In the genomic region with DNA sequence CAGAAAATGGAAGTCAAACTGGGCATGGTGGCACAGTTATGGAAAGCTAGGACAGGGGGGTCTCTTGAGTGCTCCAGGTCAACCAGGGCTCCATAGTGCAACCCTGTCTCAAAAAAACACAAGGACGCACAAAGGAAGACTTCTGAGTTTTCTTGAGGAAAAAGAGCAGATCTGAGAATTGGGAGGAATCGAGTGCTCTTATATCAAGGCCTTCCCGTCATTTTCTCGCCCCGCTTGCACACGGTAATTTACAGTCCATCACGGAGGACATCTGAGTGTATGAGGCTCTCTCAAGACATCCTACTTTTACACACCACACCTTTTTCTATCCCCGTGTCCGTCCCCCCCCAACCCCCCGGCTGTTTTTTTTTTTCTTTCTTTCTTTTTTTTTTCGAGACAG, we compare ENCODE assay signal across 8 mouse cellular contexts. TPM values are rescaled to one million over a fixed set of nuclear protein-coding genes. Genes with fewer than 3 reads are reported as not detected.
DNase-seq lines count a peak whose midpoint lies in the region; ATAC-seq and TF ChIP-seq lines count a peak whose summit lies in the region.

No protein-coding gene starts in this region.

- H3K27me3 ChIP-seq in embryonic facial prominence, embryonic 15.5 days, result no peaks in the 10 kb centered on the region
- H3K27me3 ChIP-seq in liver, embryonic 13.5 days, result peaks cover 4% of the 10 kb centered on the region; the same call in 1 of the 2 replicates

- WGBS in embryonic facial prominence, embryonic 15.5 days, result 66% methylated on average over 11 of the region's 11 CpGs
- WGBS in liver, embryonic 13.5 days (ENCODE audit: insufficient replicate concordance), result 23% methylated on average over 11 of the region's 11 CpGs

- H3K9ac ChIP-seq in embryonic facial prominence, embryonic 15.5 days, result no peak overlapping the region
- peak overlapping the region; percentile 98 for H3K9ac ChIP-seq in liver, embryonic 13.5 days

- no peak for TF ChIP-seq CTCF in gastrocnemius, adult 2 months (IDR thresholded peaks at IDR 0.05)

- peak overlapping the region; percentile 97; the same call in 1 of the 2 replicates for H3K27ac ChIP-seq in gastrocnemius, adult 2 months
- H3K27ac ChIP-seq in embryonic facial prominence, embryonic 15.5 days (replicated peaks), result no peak overlapping the region
- peak overlapping the region; percentile 92 for H3K27ac ChIP-seq in liver, embryonic 13.5 days

- no peaks in the 10 kb centered on the region for H3K9me3 ChIP-seq in embryonic facial prominence, embryonic 15.5 days (replicated peaks)
- no peaks in the 10 kb centered on the region for H3K9me3 ChIP-seq in liver, embryonic 13.5 days (replicated peaks)

- no peak for ATAC-seq in embryonic facial prominence, embryonic 15.5 days (ENCODE audit: insufficient number of reproducible peaks, low FRiP score, low TSS enrichment, low read depth)
- no peak for ATAC-seq in liver, embryonic 13.5 days (ENCODE audit: low read depth)

- H3K4me1 ChIP-seq in embryonic facial prominence, embryonic 15.5 days, result peaks cover 11% of the 10 kb centered on the region; the same call in 1 of the 2 replicates
- peaks cover 50% of the 10 kb centered on the region for H3K4me1 ChIP-seq in liver, embryonic 13.5 days (replicated peaks)

- peaks cover 12% of the 10 kb centered on the region for H3K36me3 ChIP-seq in embryonic facial prominence, embryonic 15.5 days
- H3K36me3 ChIP-seq in liver, embryonic 13.5 days, result peaks cover 6% of the 10 kb centered on the region

- intact Hi-C loops in gastrocnemius, adult 2 months (cut with DNase I), result loop anchor here (5.0 kb wide), 1 partner anchor 35 kb away; no protein-coding TSS in a partner anchor
- intact Hi-C loops in left cerebral cortex, postnatal 10 days (cut with DNase I), result loop anchor here (5.0 kb wide), 1 partner anchor 85 kb away; no protein-coding TSS in a partner anchor

- peak overlapping the region; percentile 89 for H3K4me3 ChIP-seq in gastrocnemius, adult 2 months
- peak overlapping the region; percentile 72 for H3K4me3 ChIP-seq in embryonic facial prominence, embryonic 15.5 days (replicated peaks)
- peak overlapping the region; percentile 92 for H3K4me3 ChIP-seq in liver, embryonic 13.5 days (replicated peaks)

- H3K4me2 ChIP-seq in embryonic facial prominence, embryonic 15.5 days (replicated peaks), result peak overlapping the region; percentile 69
- H3K4me2 ChIP-seq in liver, embryonic 13.5 days, result peak overlapping the region; percentile 88

- no peak for DNase-seq in gastrocnemius, adult 2 months
- DNase-seq in gastrocnemius, adult 8-10 months (ENCODE audit: low spot score in 2 of 2), result no peak
- DNase-seq in A20 (ENCODE audit: low read depth, low spot score), result peak; percentile 56
- no peak for DNase-seq in liver, embryonic 13.5 days
- DNase-seq in left cerebral cortex, adult 9 months (ENCODE audit: low spot score in 2 of 2), result no peak
- no peak for DNase-seq in left cerebral cortex, postnatal 10 days (ENCODE audit: extremely low spot score in 1 of 2, low spot score in 2 of 2)
- no peak for DNase-seq in thymus, postnatal 0 days (ENCODE audit: low spot score)

RNA-seq across cellular contexts. Expression of gene Tmco1, which starts 0.5 kb away (rescaled TPM):
- total RNA-seq in gastrocnemius, adult 2 months (2021), result 10 to 100 TPM; 33.2 to 40.4 TPM
- total RNA-seq in gastrocnemius, adult 8-10 months (2022), result 10 to 100 TPM; 36.6 to 41.4 (median 38.9) TPM
- polyA plus RNA-seq in embryonic facial prominence, embryonic 15.5 days (2015; fragmentation: Nextera tagmentation; extraction: Ambion mirVana), result 92.0 and 92.5 TPM in 2 replicates
- 69.9 and 84.5 TPM in 2 replicates for polyA plus RNA-seq in liver, embryonic 13.5 days (2015; fragmentation: Nextera tagmentation; extraction: Ambion mirVana)
- 10 to 100 TPM; 40.3 to 42.0 TPM for total RNA-seq in left cerebral cortex, postnatal 10 days (2021)
- 91.4 and 98.8 TPM in 2 replicates for polyA plus RNA-seq in thymus, postnatal 0 days (2015; fragmentation: Nextera tagmentation; extraction: Ambion mirVana)

RNA-seq across cellular contexts. Expression of gene Uck2, which starts 22.6 kb away (rescaled TPM):
- 10 to 100 TPM; 14.1 to 22.4 TPM for total RNA-seq in gastrocnemius, adult 2 months (2021)
- 10 to 100 TPM; 14.2 to 17.6 (median 16.4) TPM for total RNA-seq in gastrocnemius, adult 8-10 months (2022)
- polyA plus RNA-seq in embryonic facial prominence, embryonic 15.5 days (2015; fragmentation: Nextera tagmentation; extraction: Ambion mirVana), result 60.2 and 62.4 TPM in 2 replicates
- polyA plus RNA-seq in liver, embryonic 13.5 days (2015; fragmentation: Nextera tagmentation; extraction: Ambion mirVana), result 67.1 and 82.5 TPM in 2 replicates
- 10 to 100 TPM; 76.6 to 78.0 TPM for total RNA-seq in left cerebral cortex, postnatal 10 days (2021)
- 165 and 193 TPM in 2 replicates for polyA plus RNA-seq in thymus, postnatal 0 days (2015; fragmentation: Nextera tagmentation; extraction: Ambion mirVana)

RNA-seq across cellular contexts. Expression of gene Aldh9a1, which starts 42.1 kb away (rescaled TPM):
- total RNA-seq in gastrocnemius, adult 2 months (2021), result 1 to 10 TPM; 4.1 to 5.8 TPM
- total RNA-seq in gastrocnemius, adult 8-10 months (2022), result 1 to 10 TPM; 1.5 to 4.5 (median 3.4) TPM
- polyA plus RNA-seq in embryonic facial prominence, embryonic 15.5 days (2015; fragmentation: Nextera tagmentation; extraction: Ambion mirVana), result 47.3 and 49.2 TPM in 2 replicates
- polyA plus RNA-seq in liver, embryonic 13.5 days (2015; fragmentation: Nextera tagmentation; extraction: Ambion mirVana), result 85.4 and 92.0 TPM in 2 replicates
- total RNA-seq in left cerebral cortex, postnatal 10 days (2021), result 10 to 100 TPM; 22.8 to 24.4 TPM
- 66.9 and 68.6 TPM in 2 replicates for polyA plus RNA-seq in thymus, postnatal 0 days (2015; fragmentation: Nextera tagmentation; extraction: Ambion mirVana)
